Mouse (Mus musculus): ENCODE data around the gene Ubc. TPM values are rescaled to one million over a fixed set of nuclear protein-coding genes. Genes with fewer than 3 reads are reported as not detected.

The Ubc gene
- polyA plus RNA-seq, 1 experiment: 127 TPM

GRCm38 (mm10) chr5:125364851-125365429 lies 25.1 kb downstream of the Ubc start:
- Histone ChIP-seq H3K36me3 (replicated peaks; ENCODE audit: low read length) (no peaks in the 10 kb centered on the region), H3K27me3 (replicated peaks) (peaks cover 25% of the 10 kb centered on the region), H3K4me3 (replicated peaks) (no peak overlapping the region), H3K9me3 (peaks cover 16% of the 10 kb centered on the region), H3K4me1 (peaks cover 35% of the 10 kb centered on the region)
- TF ChIP-seq GATA1 (IDR thresholded peaks at IDR 0.05; ENCODE audit: borderline replicate concordance, low read length) (no peak), FLI1 (IDR thresholded peaks at IDR 0.05; ENCODE audit: low read length) (no peak)

- H3K4me1 ChIP-seq: peaks cover 29% of the 10 kb centered on the region
- peaks cover 21% of the 10 kb centered on the region for H3K9me3 ChIP-seq
- H3K4me3 ChIP-seq (replicated peaks): no peak overlapping the region
- TF ChIP-seq GATA1 (IDR thresholded peaks at IDR 0.05; ENCODE audit: borderline replicate concordance, low read length): no peak
- TF ChIP-seq FLI1 (IDR thresholded peaks at IDR 0.05; ENCODE audit: low read length): no peak
- peaks cover 27% of the 10 kb centered on the region for H3K27me3 ChIP-seq (replicated peaks)
- no peaks in the 10 kb centered on the region for H3K36me3 ChIP-seq (replicated peaks; ENCODE audit: low read length)
Measured at GRCm38 (mm10) chr5:125363894-125364293, 26.1 kb downstream of the Ubc start.

GRCm38 (mm10) chr5:125360981-125361510 lies 29.0 kb downstream of the Ubc start:
- Histone ChIP-seq H3K27me3 (replicated peaks) (peaks cover 29% of the 10 kb centered on the region), H3K36me3 (replicated peaks; ENCODE audit: low read length) (no peaks in the 10 kb centered on the region), H3K4me3 (replicated peaks) (no peak overlapping the region), H3K9me3 (peaks cover 22% of the 10 kb centered on the region), H3K4me1 (peaks cover 30% of the 10 kb centered on the region)
- TF ChIP-seq GATA1 (IDR thresholded peaks at IDR 0.05; ENCODE audit: borderline replicate concordance, low read length) (no peak), FLI1 (IDR thresholded peaks at IDR 0.05; ENCODE audit: low read length) (no peak)

GRCm38 (mm10) chr5:125360566-125360965 lies 29.4 kb downstream of the Ubc start:
- no peak for TF ChIP-seq GATA1 (IDR thresholded peaks at IDR 0.05; ENCODE audit: borderline replicate concordance, low read length)
- no peak for TF ChIP-seq FLI1 (IDR thresholded peaks at IDR 0.05; ENCODE audit: low read length)
- Histone ChIP-seq H3K9me3 (peaks cover 22% of the 10 kb centered on the region), H3K27me3 (replicated peaks) (peaks cover 34% of the 10 kb centered on the region), H3K4me3 (replicated peaks) (no peak overlapping the region), H3K4me1 (peaks cover 31% of the 10 kb centered on the region), H3K36me3 (replicated peaks; ENCODE audit: low read length) (no peaks in the 10 kb centered on the region)

GRCm38 (mm10) chr5:125358270-125358608 lies 31.8 kb downstream of the Ubc start:
- H3K27me3 ChIP-seq (replicated peaks): peaks cover 36% of the 10 kb centered on the region
- H3K4me3 ChIP-seq (replicated peaks): peak overlapping the region; percentile 89
- peaks cover 19% of the 10 kb centered on the region for H3K9me3 ChIP-seq
- no peaks in the 10 kb centered on the region for H3K36me3 ChIP-seq (replicated peaks; ENCODE audit: low read length)
- peaks cover 31% of the 10 kb centered on the region for H3K4me1 ChIP-seq
- TF ChIP-seq GATA1 (IDR thresholded peaks at IDR 0.05; ENCODE audit: borderline replicate concordance, low read length) (no peak), FLI1 (IDR thresholded peaks at IDR 0.05; ENCODE audit: low read length) (no peak)

- Histone ChIP-seq H3K36me3 (replicated peaks; ENCODE audit: low read length) (no peaks in the 10 kb centered on the region), H3K4me1 (peaks cover 34% of the 10 kb centered on the region), H3K27me3 (replicated peaks) (peaks cover 34% of the 10 kb centered on the region), H3K4me3 (replicated peaks) (peak overlapping the region; percentile 89), H3K9me3 (peaks cover 25% of the 10 kb centered on the region)
- TF ChIP-seq FLI1 (IDR thresholded peaks at IDR 0.05; ENCODE audit: low read length): no peak
- no peak for TF ChIP-seq GATA1 (IDR thresholded peaks at IDR 0.05; ENCODE audit: borderline replicate concordance, low read length)
Measured at GRCm38 (mm10) chr5:125357543-125358269, 32.3 kb downstream of the Ubc start.

GRCm38 (mm10) chr5:125355650-125356049 lies 34.4 kb downstream of the Ubc start:
- no peak overlapping the region for H3K4me3 ChIP-seq (replicated peaks)
- peaks cover 47% of the 10 kb centered on the region for H3K4me1 ChIP-seq
- no peaks in the 10 kb centered on the region for H3K36me3 ChIP-seq (replicated peaks; ENCODE audit: low read length)
- peaks cover 21% of the 10 kb centered on the region for H3K9me3 ChIP-seq
- TF ChIP-seq FLI1 (IDR thresholded peaks at IDR 0.05; ENCODE audit: low read length) (no peak), GATA1 (IDR thresholded peaks at IDR 0.05; ENCODE audit: borderline replicate concordance, low read length) (no peak)
- H3K27me3 ChIP-seq (replicated peaks): peaks cover 30% of the 10 kb centered on the region

GRCm38 (mm10) chr5:125354885-125355492 lies 35.0 kb downstream of the Ubc start:
- H3K9me3 ChIP-seq: peaks cover 21% of the 10 kb centered on the region
- TF ChIP-seq GATA1 (IDR thresholded peaks at IDR 0.05; ENCODE audit: borderline replicate concordance, low read length) (no peak), FLI1 (IDR thresholded peaks at IDR 0.05; ENCODE audit: low read length) (no peak)
- peaks cover 48% of the 10 kb centered on the region for H3K4me1 ChIP-seq
- no peak overlapping the region for H3K4me3 ChIP-seq (replicated peaks)
- peaks cover 30% of the 10 kb centered on the region for H3K27me3 ChIP-seq (replicated peaks)
- no peaks in the 10 kb centered on the region for H3K36me3 ChIP-seq (replicated peaks; ENCODE audit: low read length)

GRCm38 (mm10) chr5:125352781-125353294 lies 37.2 kb downstream of the Ubc start:
- peaks cover 32% of the 10 kb centered on the region for H3K27me3 ChIP-seq (replicated peaks)
- peaks cover 16% of the 10 kb centered on the region for H3K9me3 ChIP-seq
- no peak overlapping the region for H3K4me3 ChIP-seq (replicated peaks)
- no peaks in the 10 kb centered on the region for H3K36me3 ChIP-seq (replicated peaks; ENCODE audit: low read length)
- peaks cover 63% of the 10 kb centered on the region for H3K4me1 ChIP-seq
- TF ChIP-seq GATA1 (IDR thresholded peaks at IDR 0.05; ENCODE audit: borderline replicate concordance, low read length): no peak
- no peak for TF ChIP-seq FLI1 (IDR thresholded peaks at IDR 0.05; ENCODE audit: low read length)

Measured in megakaryocyte, embryonic 14.5 days (primary cell).